Mouse (Mus musculus) cerebellum, adult 11-12 months (tissue): Measurements from ENCODE around the gene Rps6ka1.
A peak's percentile ranks its signal among the peaks of the same experiment; 100 is the strongest.
"Not testable (repeated sequence)": the region's sequence is repeated elsewhere in the genome, so short reads cannot be mapped to it uniquely, and the experiment has no call there.

ENCODE experiments used
- DNase-seq: peaks from one replicate; pipeline ENCODE4 v3.0.0; 2022

Gene Rps6ka1

GRCm38 (mm10) chr4:133887672-133888453, at the start of gene Rps6ka1:
Gene Rps6ka1, minus strand, starts transcription at chr4:133887797.
- DNase-seq, result peak; percentile 86

GRCm38 (mm10) chr4:133931785-133932184, 44.2 kb upstream of the Rps6ka1 start:
- no peak for DNase-seq

GRCm38 (mm10) chr4:133931349-133931748, 43.8 kb upstream of the Rps6ka1 start:
- DNase-seq, result no peak

- no peak for DNase-seq
Observed at GRCm38 (mm10) chr4:133929278-133929670, 41.7 kb upstream of the Rps6ka1 start.

GRCm38 (mm10) chr4:133928576-133929277, 41.1 kb upstream of the Rps6ka1 start:
- no peak for DNase-seq

GRCm38 (mm10) chr4:133925204-133925603, 37.6 kb upstream of the Rps6ka1 start:
- DNase-seq, result no peak

- no peak for DNase-seq
Observed at GRCm38 (mm10) chr4:133923743-133924142, 36.1 kb upstream of the Rps6ka1 start.

GRCm38 (mm10) chr4:133918093-133918825, 30.7 kb upstream of the Rps6ka1 start:
- not testable (repeated sequence) for DNase-seq

GRCm38 (mm10) chr4:133911983-133912382, 24.4 kb upstream of the Rps6ka1 start:
- DNase-seq, result no peak

- peak; percentile 97 for DNase-seq
Observed at GRCm38 (mm10) chr4:133910236-133911211, 22.9 kb upstream of the Rps6ka1 start.

- no peak for DNase-seq
Observed at GRCm38 (mm10) chr4:133908051-133908450, 20.5 kb upstream of the Rps6ka1 start.

GRCm38 (mm10) chr4:133907086-133907485, 19.5 kb upstream of the Rps6ka1 start:
- DNase-seq, result no peak

GRCm38 (mm10) chr4:133906336-133906735, 18.7 kb upstream of the Rps6ka1 start:
- DNase-seq, result not testable (repeated sequence)

GRCm38 (mm10) chr4:133905167-133905566, 17.6 kb upstream of the Rps6ka1 start:
- DNase-seq, result no peak

- DNase-seq, result no peak
Observed at GRCm38 (mm10) chr4:133904326-133904725, 16.7 kb upstream of the Rps6ka1 start.

GRCm38 (mm10) chr4:133903372-133903771, 15.8 kb upstream of the Rps6ka1 start:
- DNase-seq, result no peak

GRCm38 (mm10) chr4:133902510-133902909, 14.9 kb upstream of the Rps6ka1 start:
- no peak for DNase-seq

GRCm38 (mm10) chr4:133900887-133901286, 13.3 kb upstream of the Rps6ka1 start:
- DNase-seq, result no peak

- DNase-seq, result peak; percentile 5
Observed at GRCm38 (mm10) chr4:133900352-133900751, 12.8 kb upstream of the Rps6ka1 start.

GRCm38 (mm10) chr4:133899241-133899800, 11.7 kb upstream of the Rps6ka1 start:
- DNase-seq, result peak; percentile 3

GRCm38 (mm10) chr4:133898151-133898550, 10.6 kb upstream of the Rps6ka1 start:
- peak; percentile 58 for DNase-seq

- DNase-seq, result peak; percentile 74
Observed at GRCm38 (mm10) chr4:133897431-133897891, 9.9 kb upstream of the Rps6ka1 start.
